Mouse (Mus musculus) CH12.LX (cell line): ENCODE measurements around the gene Tmem53. TPM values are rescaled to one million over a fixed set of nuclear protein-coding genes. Genes with fewer than 3 reads are reported as not detected.
A peak's percentile ranks its signal among the peaks of the same experiment; 100 is the strongest.

Experiments
- DNase-seq: peaks from one replicate; pipeline ENCODE4 v3.0.0-alpha.2; 2013; ENCODE audit errors: extremely low read depth
- H3K27ac ChIP-seq: 2 replicates; pipeline ENCODE4 v1.5.1; 2012; ENCODE audit warnings: low read depth, mild to moderate bottlenecking, control low read depth, moderate library complexity; ENCODE audit not compliant: insufficient read depth
- H3K27me3 ChIP-seq: replicated peaks from 2 replicates; pipeline ENCODE3; 2012; ENCODE audit warnings: inconsistent platforms
- H3K36me3 ChIP-seq, 2 experiments: replicated peaks in 1 of 2; 2 replicates each; pipeline versions ENCODE3 to v1.6.1; 2012; ENCODE audit warnings: inconsistent platforms in 1 of 2, low read length in 1 of 2, mild to moderate bottlenecking in 1 of 2, mixed read lengths in 1 of 2, moderate library complexity in 1 of 2; ENCODE audit not compliant: control insufficient read depth in 1 of 2, insufficient read depth in 1 of 2
- H3K4me1 ChIP-seq, 2 experiments: 2 replicates each; pipeline ENCODE4 v1.6.1; 2012; ENCODE audit warnings: inconsistent platforms in 1 of 2, moderate library complexity in 1 of 2; ENCODE audit not compliant: insufficient read depth in 2 of 2, control insufficient read depth in 1 of 2
- H3K4me2 ChIP-seq: 2 replicates; pipeline ENCODE4 v1.6.1; 2012; ENCODE audit warnings: low read depth, mild to moderate bottlenecking, control low read depth; ENCODE audit not compliant: poor library complexity, insufficient read depth, severe bottlenecking
- H3K4me3 ChIP-seq, 3 experiments: fragments of 150-350 bp in 1 of 3; sonication (generic) in 1 of 3; replicated peaks in 1 of 3; 2 replicates each; pipeline versions ENCODE3 to v1.5.1; 2011 to 2012; ENCODE audit warnings: low read depth in 2 of 3, low read length in 2 of 3, mild to moderate bottlenecking in 2 of 3, moderate library complexity in 2 of 3, control low read depth in 1 of 3, improper control_type of control experiment in 1 of 3, inconsistent platforms in 1 of 3, mixed read lengths in 1 of 3; ENCODE audit not compliant: poor library complexity in 1 of 3
- H3K79me2 ChIP-seq: replicated peaks from 2 replicates; pipeline ENCODE4 v1.6.1; 2012; ENCODE audit warnings: mild to moderate bottlenecking, moderate library complexity; ENCODE audit not compliant: control insufficient read depth, poor library complexity, insufficient read depth, severe bottlenecking; ENCODE audit errors: extremely low read depth
- H3K9ac ChIP-seq: 2 replicates; pipeline ENCODE4 v1.6.1; 2012; ENCODE audit warnings: low read depth, mild to moderate bottlenecking, control low read depth, moderate library complexity; ENCODE audit not compliant: insufficient read depth
- H3K9me3 ChIP-seq: replicated peaks from 2 replicates; pipeline ENCODE3; 2012; ENCODE audit warnings: low read length, inconsistent platforms, mixed read lengths
- BHLHE40 ChIP-seq: IDR thresholded peaks from 2 replicates; pipeline ENCODE4 v1.6.1; 2011; ENCODE audit warnings: mild to moderate bottlenecking, low read depth, low read length, improper control_type of control experiment
- CHD1 ChIP-seq: IDR thresholded peaks from 2 replicates; pipeline ENCODE4 v1.6.1; 2012; ENCODE audit warnings: low read depth, low read length, improper control_type of control experiment, inconsistent platforms
- CHD2 ChIP-seq: IDR thresholded peaks from 2 replicates; pipeline ENCODE4 v1.6.1; 2011; ENCODE audit warnings: low read length, improper control_type of control experiment
- CTCF ChIP-seq, 2 experiments: IDR thresholded peaks in 1 of 2; conservative IDR thresholded peaks in 1 of 2; 2 replicates each; pipeline ENCODE4 v1.5.1; 2011 to 2012; ENCODE audit warnings: low read depth in 2 of 2, low read length in 2 of 2, improper control_type of control experiment in 1 of 2, inconsistent platforms in 1 of 2, mild to moderate bottlenecking in 1 of 2, moderate library complexity in 1 of 2
- E2F4 ChIP-seq: IDR thresholded peaks from 2 replicates; pipeline ENCODE4 v1.6.1; 2011; ENCODE audit warnings: low read depth, low read length, improper control_type of control experiment; ENCODE audit not compliant: insufficient replicate concordance
- ELF1 ChIP-seq: IDR thresholded peaks from 2 replicates; pipeline ENCODE4 v1.6.1; 2014; ENCODE audit warnings: low read depth, mild to moderate bottlenecking, inconsistent platforms, low read length, improper control_type of control experiment
- EP300 ChIP-seq: IDR thresholded peaks from 2 replicates; pipeline ENCODE4 v1.6.1; 2011; ENCODE audit warnings: low read length, improper control_type of control experiment
- GABPA ChIP-seq: IDR thresholded peaks from 2 replicates; pipeline ENCODE4 v1.6.1; 2012; ENCODE audit warnings: low read depth, low read length, improper control_type of control experiment, inconsistent platforms; ENCODE audit not compliant: insufficient replicate concordance
- HCFC1 ChIP-seq: IDR thresholded peaks from 2 replicates; pipeline ENCODE4 v1.6.1; 2012; ENCODE audit warnings: low read depth, mild to moderate bottlenecking, inconsistent platforms, low read length, improper control_type of control experiment
- IRF4 ChIP-seq: IDR thresholded peaks from 2 replicates; pipeline ENCODE4 v1.6.1; 2014; ENCODE audit warnings: low read depth, mild to moderate bottlenecking, inconsistent platforms, low read length, improper control_type of control experiment
- JUN ChIP-seq: IDR thresholded peaks from 2 replicates; pipeline ENCODE4 v1.6.1; 2011; ENCODE audit warnings: low read depth, mild to moderate bottlenecking, low read length, improper control_type of control experiment, moderate library complexity; ENCODE audit not compliant: insufficient read depth
- JUND ChIP-seq: conservative IDR thresholded peaks from 2 replicates; pipeline ENCODE4 v1.6.1; 2011; ENCODE audit warnings: low read depth, low read length, improper control_type of control experiment
- MAFK ChIP-seq: IDR thresholded peaks from 2 replicates; pipeline ENCODE4 v1.6.1; 2011; ENCODE audit warnings: low read length, improper control_type of control experiment; ENCODE audit not compliant: insufficient replicate concordance
- MAZ ChIP-seq: IDR thresholded peaks from 2 replicates; pipeline ENCODE4 v1.6.1; 2012; ENCODE audit warnings: low read depth, mild to moderate bottlenecking, inconsistent platforms, low read length, improper control_type of control experiment, moderate library complexity
- MXI1 ChIP-seq: IDR thresholded peaks from 2 replicates; pipeline ENCODE4 v1.6.1; 2011; ENCODE audit warnings: mild to moderate bottlenecking, low read depth, low read length, improper control_type of control experiment
- NELFE ChIP-seq: IDR thresholded peaks from 2 replicates; pipeline ENCODE4 v1.6.1; 2011; ENCODE audit warnings: low read depth, low read length, improper control_type of control experiment
- NRF1 ChIP-seq: IDR thresholded peaks from 2 replicates; pipeline ENCODE4 v1.6.1; 2014; ENCODE audit warnings: low read depth, mild to moderate bottlenecking, inconsistent platforms, low read length, improper control_type of control experiment, moderate library complexity
- PAX5 ChIP-seq: IDR thresholded peaks from 2 replicates; pipeline ENCODE4 v1.6.1; 2012; ENCODE audit warnings: low read length, inconsistent platforms, mixed read lengths
- POLR2A ChIP-seq: IDR thresholded peaks from 2 replicates; pipeline ENCODE4 v1.6.1; 2011; ENCODE audit warnings: low read depth, mild to moderate bottlenecking, improper control_type of control experiment, low read length
- POLR2AphosphoS2 ChIP-seq: IDR thresholded peaks from 2 replicates; pipeline ENCODE4 v1.6.1; 2011; ENCODE audit warnings: low read depth, low read length, improper control_type of control experiment
- RAD21 ChIP-seq: IDR thresholded peaks from 2 replicates; pipeline ENCODE4 v1.6.1; 2011; ENCODE audit warnings: low read depth, mild to moderate bottlenecking, low read length, improper control_type of control experiment, moderate library complexity
- RCOR1 ChIP-seq: conservative IDR thresholded peaks from 2 replicates; pipeline ENCODE4 v1.6.1; 2012; ENCODE audit warnings: low read depth, mild to moderate bottlenecking, inconsistent platforms, low read length, improper control_type of control experiment
- SIN3A ChIP-seq: IDR thresholded peaks from 2 replicates; pipeline ENCODE4 v1.6.1; 2012; ENCODE audit warnings: low read length, improper control_type of control experiment, inconsistent platforms
- TBP ChIP-seq: conservative IDR thresholded peaks from 2 replicates; pipeline ENCODE4 v1.6.1; 2011; ENCODE audit warnings: low read depth, low read length, improper control_type of control experiment
- TCF12 ChIP-seq: IDR thresholded peaks from 2 replicates; pipeline ENCODE4 v1.6.1; 2014; ENCODE audit warnings: low read depth, mild to moderate bottlenecking, inconsistent platforms, low read length, improper control_type of control experiment
- ZKSCAN1 ChIP-seq: IDR thresholded peaks from 2 replicates; pipeline ENCODE4 v1.6.1; 2012; ENCODE audit warnings: low read depth, inconsistent platforms, low read length, improper control_type of control experiment, borderline replicate concordance
- ZMIZ1 ChIP-seq: IDR thresholded peaks from 2 replicates; pipeline ENCODE4 v1.6.1; 2012; ENCODE audit warnings: low read depth, mild to moderate bottlenecking, inconsistent platforms, low read length, improper control_type of control experiment
- ZNF384 ChIP-seq: IDR thresholded peaks from 2 replicates; pipeline ENCODE4 v1.6.1; 2012; ENCODE audit warnings: low read depth, low read length, improper control_type of control experiment, inconsistent platforms
- dilution Hi-C: fragments of 300-500 bp; cut with MboI; formaldehyde crosslinking; loops from 2 replicates; pipeline ENCODE4 v1.14.3; 2020; ENCODE audit warnings: low sequenced_read_pairs; ENCODE audit not compliant: extremely low pct_unique_long_range_greater_than_20kb, extremely low pct_ligation_motif_present
- in situ Hi-C: fragments of 300-500 bp; cut with MboI; formaldehyde crosslinking; loops from 3 replicates; pipeline ENCODE4 v1.14.3; 2019; ENCODE audit warnings: low sequenced_read_pairs, low pct_ligation_motif_present, low pct_unique_long_range_greater_than_20kb, mixed read lengths
- polyA plus RNA-seq: library from polyadenylated mRNA; unstranded; fragments of >175 nt; gene quantifications from 2 replicates; pipeline ENCODE4 v1.2.1, GENCODE M21; 2012; ENCODE audit warnings: low read depth; ENCODE audit not compliant: insufficient read length
- total RNA-seq, 2 experiments: library from RNA; depleted of rRNA; stranded (reverse); fragments of 300-350 nt in 1 of 2; fragments of >200 nt in 1 of 2; gene quantifications; 2 replicates each; pipeline ENCODE4 v1.2.3; 2012 to 2014

The Tmem53 gene
- total RNA-seq (2012; rRNA removed) (0.50 and 1.1 TPM in 2 replicates), total RNA-seq (2014; rRNA removed) (1.4 and 1.5 TPM in 2 replicates), polyA plus RNA-seq (1.00 and 1.2 TPM in 2 replicates)

- peak within 1 kb of the TSS; percentile 97 for H3K4me2 ChIP-seq
- TF ChIP-seq ZNF384 (no peak), MXI1 (0 out of 2 replicates have a peak, but pooled peaks have one; percentile 26)
- in situ Hi-C loops = no loop called here
- DNase-seq = peak; percentile 88
- H3K27ac ChIP-seq = no peak within 1 kb of the TSS
- peaks cover 0 to 39% of the 10 kb centered on the region in 2 experiments; a peak in 2 of 4 replicates for H3K4me1 ChIP-seq
- no peaks in the 10 kb centered on the region for H3K79me2 ChIP-seq
- no peaks in the 10 kb centered on the region for H3K36me3 ChIP-seq
- peaks cover 8% of the 10 kb centered on the region for H3K9me3 ChIP-seq
- peak within 1 kb of the TSS; percentile 64 for H3K9ac ChIP-seq
- dilution Hi-C loops = no loop called here
- peaks cover 8% of the 10 kb centered on the region for H3K27me3 ChIP-seq
- peak within 1 kb of the TSS; percentile 59 to 70 (median 63) for H3K4me3 ChIP-seq
These were observed at the start of gene Tmem53, which contains the start of gene Armh1 for GRCm38 (mm10) chr4:117251801-117252316. TSS of gene Tmem53 (plus strand) at chr4:117251951. TSS of gene Armh1 (minus strand) at chr4:117252125.

- H3K4me2 ChIP-seq = peak overlapping the region; percentile 82
- H3K4me1 ChIP-seq = peaks cover 0 to 8% of the 10 kb centered on the region in 2 experiments; a peak in 2 of 4 replicates
- H3K4me3 ChIP-seq = peak overlapping the region; percentile 46 to 50 (median 48)
- in situ Hi-C loops (no loop called here), dilution Hi-C loops (no loop called here)
- 0 out of 2 replicates have a peak, but pooled peaks cover 3% of the 10 kb centered on the region for H3K79me2 ChIP-seq
- H3K9ac ChIP-seq = peak overlapping the region; percentile 50
- no peaks in the 10 kb centered on the region for H3K9me3 ChIP-seq
- H3K27ac ChIP-seq = peak overlapping the region; percentile 13; the same call in 1 of the 2 replicates
- no peaks in the 10 kb centered on the region for H3K27me3 ChIP-seq
- DNase-seq = peak; percentile 90
- H3K36me3 ChIP-seq = peaks cover 0 to 27% of the 10 kb centered on the region in 2 experiments
- TF ChIP-seq CHD2 = peak; percentile 79
- TF ChIP-seq TBP = peak; percentile 99
- peak; percentile 100 for TF ChIP-seq ZMIZ1
- no peak; the same call in 1 of the 2 replicates for TF ChIP-seq EP300
- TF ChIP-seq RCOR1 = peak; percentile 98
- TF ChIP-seq E2F4 = peak; percentile 80; the same call in 1 of the 2 replicates
- peak; percentile 51; the same call in 1 of the 2 replicates for TF ChIP-seq TCF12
- TF ChIP-seq JUND = peak; percentile 82
- peak; percentile 33; the same call in 1 of the 2 replicates for TF ChIP-seq ZNF384
- peak; percentile 79 for TF ChIP-seq ELF1
- TF ChIP-seq NELFE = peak; percentile 99
- TF ChIP-seq RAD21 = peak; percentile 45
- TF ChIP-seq ZKSCAN1 = no peak
- no peak for TF ChIP-seq CHD1
- peak; percentile 78 for TF ChIP-seq HCFC1
- TF ChIP-seq PAX5 = no peak
- peak; percentile 100 for TF ChIP-seq POLR2AphosphoS2
- TF ChIP-seq SIN3A = peak; percentile 94
- TF ChIP-seq MAFK = peak; percentile 96
- TF ChIP-seq MAZ = peak; percentile 89; the same call in 1 of the 2 replicates
- peak; percentile 59 to 80; a peak in 3 of 4 replicates for TF ChIP-seq CTCF (conservative IDR thresholded peaks at IDR 0.05 in 1 of 2, IDR thresholded peaks at IDR 0.05 in 1 of 2; ENCODE audit: low read depth in 2 of 2, low read length in 2 of 2)
- peak; percentile 38 for TF ChIP-seq JUN
- TF ChIP-seq POLR2A = peak; percentile 99
- peak; percentile 64; the same call in 1 of the 2 replicates for TF ChIP-seq IRF4
- TF ChIP-seq BHLHE40 = peak; percentile 67
- peak; percentile 58 for TF ChIP-seq NRF1
- TF ChIP-seq GABPA = no peak
These were observed 49.4 kb upstream of the Tmem53 start for GRCm38 (mm10) chr4:117202046-117202991.
